Mouse (Mus musculus) mesoderm, embryonic 11.5 days (tissue): Measurements from ENCODE around the gene Atp6v0b.
A peak's percentile ranks its signal among the peaks of the same experiment; 100 is the strongest.

Source experiments
- DNase-seq: peaks from one replicate; pipeline ENCODE4 v3.0.0-alpha.2; 2012; ENCODE audit warnings: low read depth, low spot score

Gene Atp6v0b

DNA sequence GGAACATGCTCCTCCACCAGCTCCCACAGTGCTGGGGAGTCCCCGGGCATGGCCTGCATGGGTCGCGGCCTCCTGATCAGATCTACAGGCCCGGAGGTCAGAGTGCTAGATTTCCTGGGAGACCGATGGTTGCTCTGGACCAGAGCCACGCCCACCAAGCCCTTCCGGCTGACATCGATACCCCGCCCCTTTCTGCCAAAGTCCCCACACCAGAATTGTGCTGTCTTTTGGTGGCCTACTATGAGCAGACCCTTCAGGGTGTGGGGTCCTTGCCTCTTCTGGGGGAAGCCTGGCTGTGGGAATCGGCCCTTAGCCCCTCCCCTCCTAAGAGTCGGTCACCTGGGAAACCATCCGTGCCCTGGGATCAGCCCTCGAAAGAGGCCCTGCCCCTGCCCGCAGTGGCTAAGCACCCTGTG, 14.7 kb downstream of the Atp6v0b start, which contains the start of gene Ccdc24:
Gene Ccdc24, minus strand, starts transcription at position 87 of the 416 bp plus-strand sequence.
- DNase-seq, result no peak

DNA sequence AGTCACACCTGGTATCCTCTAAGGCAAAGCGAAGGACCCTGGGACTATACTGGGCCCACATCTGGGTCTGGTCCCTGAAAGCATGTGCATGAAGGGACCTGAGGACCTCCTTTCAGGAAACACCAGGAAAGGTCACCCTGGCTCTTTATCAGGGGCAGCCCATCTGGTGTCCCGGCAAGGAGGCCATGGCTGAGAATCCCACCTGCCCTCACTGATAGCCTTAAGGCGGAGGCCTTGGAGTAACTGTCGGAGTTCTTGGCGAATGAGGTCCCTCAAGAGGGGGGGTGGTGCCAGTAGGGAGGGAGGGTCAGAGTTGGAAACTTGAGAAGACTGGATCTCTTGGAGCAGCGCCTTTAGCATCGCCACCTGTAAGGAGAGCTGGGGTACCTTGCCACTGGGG, 15.3 kb downstream of the Atp6v0b start:
- no peak for DNase-seq

DNA sequence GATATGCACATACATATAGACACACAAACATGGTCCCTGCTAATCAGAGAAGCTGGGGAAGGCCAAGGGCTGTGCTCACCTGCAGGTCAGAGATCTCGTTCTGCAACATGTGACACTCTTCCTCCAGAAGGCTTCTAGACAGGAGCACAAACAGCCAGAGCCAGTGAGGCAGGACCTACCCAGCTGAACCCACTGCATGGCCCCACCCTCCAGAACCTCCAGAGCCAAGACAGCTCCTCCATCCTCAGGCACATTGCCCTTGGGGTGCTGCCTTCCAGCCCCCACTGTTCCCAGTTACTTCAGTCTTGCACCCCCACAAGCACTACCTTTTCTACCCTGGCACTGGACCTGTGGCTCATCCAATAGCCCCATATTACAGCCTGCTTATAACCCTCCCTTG, 16.7 kb downstream of the Atp6v0b start:
- no peak for DNase-seq

DNA sequence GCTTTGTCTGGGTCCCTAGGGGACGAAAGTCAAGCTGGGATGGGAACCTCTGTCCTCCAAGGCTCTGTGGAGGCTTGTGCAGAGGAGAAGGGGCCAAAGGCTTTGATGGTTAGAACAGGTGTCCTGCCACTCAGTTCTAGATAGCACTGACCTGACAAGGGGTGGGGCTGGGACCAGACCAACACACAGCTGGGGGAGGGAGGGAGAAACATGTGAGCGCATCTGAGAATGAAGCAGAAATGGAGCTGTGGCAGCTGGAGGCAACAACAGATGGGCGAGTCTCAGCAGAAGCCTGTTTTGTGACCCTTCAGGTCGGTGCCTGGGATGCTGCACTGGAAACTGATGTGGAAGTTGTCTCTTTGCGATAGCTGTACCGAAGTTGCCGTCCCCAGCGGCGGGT, 17.8 kb downstream of the Atp6v0b start:
- DNase-seq, result no peak

DNA sequence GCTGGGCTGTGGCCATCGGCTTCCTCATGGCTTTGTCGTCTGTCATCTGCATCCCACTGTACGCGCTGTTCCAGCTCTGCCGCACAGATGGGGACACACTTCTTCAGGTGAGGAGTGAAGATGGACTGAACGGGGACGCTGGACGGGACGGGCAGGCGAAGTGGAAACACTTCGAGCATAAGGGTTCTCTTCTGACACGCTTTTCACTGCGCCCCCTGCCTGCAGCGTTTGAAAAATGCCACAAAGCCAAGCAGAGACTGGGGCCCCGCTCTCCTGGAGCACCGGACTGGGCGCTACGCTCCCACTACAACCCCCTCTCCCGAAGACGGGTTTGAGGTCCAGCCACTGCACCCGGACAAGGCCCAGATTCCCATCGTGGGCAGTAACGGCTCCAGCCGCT, 19.3 kb downstream of the Atp6v0b start:
- DNase-seq, result peak; percentile 70

DNA sequence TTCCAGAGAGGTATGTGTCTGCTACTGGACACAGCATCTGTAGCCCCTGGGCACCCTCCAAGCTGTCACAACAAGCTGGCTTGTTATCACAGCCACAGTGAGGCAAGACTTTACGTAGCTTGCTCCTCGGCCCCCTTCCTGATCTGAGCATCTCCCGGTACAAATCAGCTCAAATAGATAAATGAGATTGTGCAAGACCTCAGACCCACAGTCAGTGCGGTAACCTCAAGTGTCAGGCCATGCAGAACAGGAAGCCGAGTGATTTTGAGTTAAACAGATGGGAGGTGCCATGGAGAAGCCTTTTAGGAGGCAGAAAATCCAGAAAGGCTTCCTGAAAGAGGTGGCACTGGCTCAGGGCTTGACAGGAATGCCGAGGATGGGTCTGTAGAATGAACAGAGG, 20.1 kb downstream of the Atp6v0b start:
- no peak for DNase-seq

DNA sequence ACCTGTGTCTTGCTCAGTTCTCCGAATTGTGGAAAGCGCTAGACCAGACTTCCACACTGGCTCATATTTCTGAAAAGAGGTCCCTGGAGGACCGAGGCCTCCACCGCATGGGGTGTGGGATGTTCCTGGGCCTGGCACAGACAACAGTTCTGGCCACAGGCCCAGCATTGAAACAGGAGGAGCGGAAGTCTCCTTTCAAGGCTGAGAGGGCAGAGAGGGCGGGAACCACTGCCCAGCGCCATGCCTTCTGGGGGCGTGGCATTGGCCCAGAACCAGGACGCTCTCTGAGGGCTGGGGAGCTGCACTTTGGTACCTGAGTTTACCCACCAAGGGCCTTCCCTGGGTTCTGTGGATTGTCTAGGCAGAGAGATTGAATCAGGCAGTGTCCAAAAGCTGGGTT, 21.1 kb downstream of the Atp6v0b start:
- no peak for DNase-seq

DNA sequence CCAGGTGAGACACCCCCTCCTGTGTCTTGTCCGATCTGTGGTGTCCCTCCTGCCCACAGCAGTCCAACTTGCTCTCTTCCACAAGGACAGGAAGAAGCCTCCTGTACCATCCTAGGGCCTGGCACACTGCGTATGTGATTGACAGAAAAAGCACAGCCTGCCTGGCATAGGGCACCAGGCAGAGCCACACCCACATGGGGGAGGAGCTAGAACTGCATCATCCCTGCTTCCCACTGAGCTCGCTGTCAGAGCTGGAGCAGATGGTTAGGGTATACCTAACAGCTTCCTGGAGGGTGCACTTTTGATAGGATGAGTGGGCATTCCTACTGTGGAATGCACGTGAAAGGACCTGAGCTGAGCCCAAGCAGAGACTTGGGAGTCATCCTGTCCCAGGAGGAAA, 24.3 kb downstream of the Atp6v0b start:
- DNase-seq, result no peak

DNA sequence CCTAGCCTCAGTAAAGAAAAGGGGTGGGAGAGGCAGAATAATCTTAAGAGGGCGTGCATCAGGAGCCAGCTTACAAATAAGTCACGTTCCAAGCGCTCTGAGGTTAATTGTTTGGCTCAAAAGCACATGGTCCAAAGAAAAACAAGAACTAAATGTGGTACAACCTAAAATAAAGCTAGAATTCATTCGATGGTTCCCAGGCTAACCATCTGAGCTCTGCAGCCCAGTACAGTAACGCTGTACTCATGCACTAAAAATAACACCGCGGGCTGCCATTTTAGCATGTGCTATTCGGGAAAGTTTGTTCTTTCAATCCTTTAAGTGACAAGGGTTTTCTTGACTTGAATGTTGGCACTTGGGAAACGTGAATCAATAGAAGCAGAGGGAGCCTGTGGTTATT, 26.6 kb downstream of the Atp6v0b start:
- no peak for DNase-seq

DNA sequence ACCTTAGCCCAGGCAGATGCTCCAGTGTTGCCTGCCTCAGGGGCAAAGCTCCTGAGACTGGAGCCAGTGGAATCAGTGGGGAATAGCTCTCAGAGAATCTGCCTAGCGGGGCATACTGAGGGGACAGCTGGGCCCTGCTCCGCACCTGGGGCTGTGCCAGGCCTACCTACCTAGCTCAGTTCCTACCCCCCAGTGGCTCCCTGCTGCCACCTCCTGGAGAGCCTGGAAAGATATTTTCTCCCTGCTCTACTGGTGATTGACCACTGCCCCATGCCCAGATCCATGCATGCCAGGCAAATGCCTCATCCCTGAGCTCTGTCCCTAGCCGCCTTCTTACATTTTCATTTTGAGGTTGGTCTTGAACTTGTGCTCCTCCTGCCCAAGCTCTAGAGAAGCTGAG, 28.3 kb downstream of the Atp6v0b start:
- DNase-seq, result no peak

DNA sequence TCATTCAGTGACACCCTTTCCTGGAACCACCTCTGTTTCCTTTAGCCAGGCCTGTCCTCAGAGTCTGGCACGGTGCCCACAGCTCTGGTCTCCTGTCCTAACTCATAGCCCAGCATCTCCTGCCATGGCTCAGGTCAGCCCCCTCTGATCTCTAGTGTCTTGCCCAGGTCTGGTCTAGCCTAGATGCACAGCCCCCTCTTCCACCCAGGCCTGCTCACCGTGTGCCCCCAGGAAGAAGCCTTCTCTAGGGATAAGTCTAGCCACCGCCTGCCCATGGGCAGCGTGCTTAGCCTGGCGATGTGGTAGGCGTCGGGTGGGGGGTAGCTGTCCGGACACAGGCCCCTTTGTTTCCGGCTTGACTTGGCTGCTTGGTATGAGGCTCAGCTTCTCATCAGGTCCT, 32.0 kb downstream of the Atp6v0b start:
- DNase-seq, result no peak

DNA sequence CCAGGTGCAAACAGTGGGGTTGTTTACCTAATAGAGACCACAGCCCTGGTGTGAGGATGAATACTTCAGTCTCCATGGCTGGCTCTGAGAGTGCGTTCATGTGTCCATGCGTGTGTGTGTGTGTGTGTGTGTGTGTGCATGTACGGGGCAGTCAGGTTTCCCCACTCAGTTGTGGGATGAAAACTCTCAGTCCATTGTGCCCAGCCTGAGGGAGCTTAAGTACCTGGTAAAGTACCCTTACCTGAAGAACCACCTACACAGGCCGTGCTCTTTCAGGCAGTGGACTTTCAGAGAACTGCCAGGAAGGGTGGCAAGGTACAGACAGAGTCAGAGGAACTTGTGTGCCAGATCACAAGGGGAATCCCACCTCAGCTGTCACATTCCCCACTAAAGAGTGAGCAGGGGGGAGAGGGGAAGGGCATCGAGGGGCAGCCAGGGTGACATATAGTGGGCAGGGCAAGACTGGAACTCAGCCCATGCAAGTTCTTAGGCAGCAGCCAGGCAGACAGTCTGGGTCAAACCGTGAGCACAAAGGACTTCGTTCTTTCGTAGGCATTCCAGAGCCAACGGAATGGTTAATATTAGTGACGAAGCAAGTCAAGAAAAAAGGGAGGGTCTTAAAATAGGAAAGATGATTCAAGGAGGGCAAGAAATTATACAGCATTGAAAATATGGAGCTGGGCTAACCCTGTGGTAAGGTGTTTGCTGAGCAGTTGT, 34.8 kb downstream of the Atp6v0b start:
- DNase-seq, result no peak

DNA sequence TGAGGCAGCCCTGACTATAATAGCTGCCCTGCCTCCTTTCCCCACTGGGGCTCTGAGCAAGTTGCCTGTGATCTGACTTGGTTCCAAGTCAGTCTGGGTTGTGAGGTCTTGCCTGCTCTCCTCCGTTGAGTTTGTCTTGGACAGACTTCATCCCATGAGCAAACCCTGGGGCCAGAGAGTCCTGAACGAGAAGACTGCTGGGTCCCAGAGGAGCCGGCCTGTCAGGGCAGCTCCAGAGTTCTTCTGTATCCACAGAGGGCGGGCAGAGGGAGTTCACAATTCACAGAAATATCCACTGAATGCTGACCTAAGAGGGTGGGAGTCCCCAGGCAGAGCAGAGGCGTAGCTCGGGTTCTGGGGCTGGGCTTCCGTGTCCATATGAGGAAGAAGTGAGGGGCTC, 36.3 kb downstream of the Atp6v0b start:
- DNase-seq, result no peak

DNA sequence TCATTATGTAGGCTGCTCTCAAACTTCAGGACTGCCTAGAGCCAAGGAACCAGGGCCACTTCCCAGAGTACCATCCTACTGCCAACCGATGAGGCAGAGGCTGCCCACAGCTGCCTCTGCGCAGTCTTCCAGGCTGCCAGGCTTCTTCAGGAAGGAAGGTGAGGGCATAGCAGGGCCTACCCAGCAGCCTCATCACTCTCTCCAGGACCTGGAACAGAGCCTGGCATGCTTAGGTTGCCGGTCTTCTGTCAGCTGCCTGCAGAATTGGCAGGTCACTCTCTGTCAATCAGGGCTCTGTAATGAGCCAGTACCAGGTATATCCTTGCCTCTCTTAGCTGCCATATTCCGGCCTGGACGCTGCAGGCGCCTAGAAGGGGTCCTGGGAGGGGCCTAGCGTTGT, 37.0 kb downstream of the Atp6v0b start:
- DNase-seq, result no peak

DNA sequence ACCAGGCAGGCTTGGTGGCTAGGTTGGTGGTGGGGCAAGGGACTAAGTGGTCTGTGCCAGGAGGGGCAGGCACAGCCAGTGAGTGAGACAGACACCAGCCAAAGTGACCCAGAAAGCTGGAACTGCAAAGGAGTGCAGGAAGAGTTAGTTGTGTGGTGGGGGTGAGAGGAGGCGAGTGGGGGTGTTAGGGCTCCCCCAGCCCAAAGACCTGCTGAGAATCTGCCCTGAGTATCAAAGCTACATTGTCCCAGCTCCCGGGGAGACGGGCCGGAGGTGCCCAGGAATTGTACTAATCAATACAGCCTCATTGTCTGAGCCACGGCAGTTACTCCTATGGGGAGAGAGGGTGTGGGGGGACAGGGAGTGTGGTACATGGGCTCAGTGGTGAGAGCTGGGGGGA, 37.6 kb downstream of the Atp6v0b start:
- DNase-seq, result no peak

DNA sequence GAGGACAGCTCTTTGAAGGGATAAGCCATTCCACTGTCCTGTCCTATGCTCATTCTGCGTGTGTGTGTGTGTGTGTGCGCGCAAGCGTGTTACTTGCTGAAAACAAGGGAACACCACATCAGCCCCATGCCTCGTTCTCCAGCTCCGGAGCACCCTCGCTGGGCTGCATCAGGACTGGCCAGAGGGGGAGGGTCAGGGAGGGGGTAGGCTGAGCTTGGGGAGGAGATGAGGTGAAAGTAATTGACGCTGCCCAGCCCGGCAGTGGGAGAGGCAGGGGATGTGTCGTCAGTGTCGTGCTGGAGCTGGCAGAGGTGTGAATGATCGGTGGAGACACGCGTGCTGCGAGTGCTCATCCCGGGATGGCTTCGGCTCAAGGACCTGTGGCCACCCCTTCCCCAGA, 38.1 kb downstream of the Atp6v0b start:
- no peak for DNase-seq

DNA sequence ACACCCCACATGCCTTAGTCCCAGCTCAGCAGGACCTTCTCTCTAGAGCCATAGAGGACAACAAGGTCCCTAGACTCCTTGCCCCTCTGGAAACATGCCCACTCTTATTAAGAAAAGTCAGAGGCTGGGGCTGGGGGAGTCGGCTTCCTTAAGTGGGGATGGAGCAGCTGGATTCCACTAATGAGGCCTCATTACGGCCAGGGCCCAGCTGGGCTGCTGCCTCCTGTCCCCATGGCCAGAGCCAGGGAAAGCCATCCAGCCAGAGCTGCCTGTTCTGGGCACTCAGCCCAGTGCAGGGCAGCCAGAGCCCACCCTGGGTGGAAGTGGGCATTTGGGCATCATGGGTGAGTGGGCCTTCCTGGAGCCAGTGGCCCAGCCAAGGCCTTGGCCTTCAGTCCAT, 40.1 kb downstream of the Atp6v0b start:
- no peak for DNase-seq

DNA sequence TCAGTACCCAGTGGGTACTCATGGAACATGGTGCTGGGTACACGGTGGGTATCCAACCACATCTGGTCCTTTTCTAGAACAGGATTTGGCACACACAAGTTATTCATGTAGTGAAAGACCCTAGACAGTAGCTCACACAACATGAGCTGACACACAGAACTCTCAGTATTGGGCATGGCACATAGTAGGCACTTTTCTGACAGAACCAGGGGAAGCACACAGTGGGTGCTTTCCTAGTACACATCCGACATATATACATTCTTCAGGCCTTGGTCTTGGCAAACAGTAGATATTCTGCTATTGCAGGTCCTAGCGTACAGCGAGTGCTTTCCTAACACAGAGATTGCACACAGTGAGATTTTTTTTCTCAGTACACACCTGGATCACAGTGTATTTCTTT, 40.9 kb downstream of the Atp6v0b start:
- DNase-seq, result no peak

DNA sequence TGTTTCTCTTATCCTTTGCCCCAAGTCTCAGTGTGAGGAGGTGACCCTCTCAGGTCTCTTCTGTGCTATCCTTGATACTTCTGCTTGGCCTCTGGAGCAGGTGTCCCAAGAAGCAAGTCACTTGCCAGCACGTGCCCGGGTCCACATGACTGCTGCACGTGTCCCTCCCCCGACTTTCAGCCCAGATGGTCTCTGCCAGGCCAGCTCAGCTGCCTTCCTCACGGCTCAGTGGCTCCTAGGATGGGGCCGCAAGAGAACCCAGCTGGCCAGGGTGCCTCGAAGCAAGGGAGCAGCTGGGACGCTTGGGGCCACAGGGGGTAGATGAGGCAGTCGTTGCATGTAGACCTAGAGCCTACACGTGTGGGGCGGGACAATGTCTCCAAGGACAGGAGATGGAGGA, 41.8 kb downstream of the Atp6v0b start:
- DNase-seq, result no peak

DNA sequence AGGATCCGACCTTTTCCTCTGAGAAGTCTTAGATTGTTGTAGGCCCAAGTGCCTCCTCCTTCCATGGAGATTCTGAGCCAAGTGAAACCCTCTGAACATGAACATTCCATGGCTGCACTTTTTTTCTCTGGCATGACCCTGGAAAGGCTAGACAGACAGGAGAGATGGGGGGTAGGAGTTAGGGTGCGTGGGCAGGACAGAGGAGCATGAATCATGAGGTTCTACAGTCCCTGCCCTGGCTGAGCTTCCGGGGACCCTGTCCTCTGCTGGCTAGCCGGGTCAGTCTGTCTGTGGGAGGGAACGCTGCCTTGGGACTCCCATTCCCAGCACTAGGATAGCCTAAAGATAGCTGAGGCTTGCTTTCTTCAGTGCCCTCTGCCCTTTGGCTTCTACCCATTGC, 42.7 kb downstream of the Atp6v0b start:
- no peak for DNase-seq

DNA sequence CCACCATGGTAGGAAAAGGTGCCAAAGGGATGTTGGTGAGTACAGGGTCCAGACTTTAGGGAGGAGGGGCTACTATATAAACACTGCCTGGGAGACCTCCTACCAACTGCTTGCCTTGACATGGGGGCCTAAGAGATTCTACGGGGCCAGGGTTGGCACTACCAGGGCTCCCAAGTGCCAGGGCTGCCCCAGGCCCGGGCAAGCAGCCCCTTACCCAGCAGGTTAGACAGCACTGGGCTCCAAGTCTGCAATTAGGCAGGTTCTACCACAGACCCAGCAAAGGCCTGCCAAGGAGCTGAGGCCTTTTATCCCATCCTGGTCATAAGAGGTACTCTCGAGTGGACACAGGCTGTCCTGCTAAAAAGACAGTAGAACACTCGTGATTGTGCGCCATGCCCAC, 44.0 kb downstream of the Atp6v0b start:
- no peak for DNase-seq

DNA sequence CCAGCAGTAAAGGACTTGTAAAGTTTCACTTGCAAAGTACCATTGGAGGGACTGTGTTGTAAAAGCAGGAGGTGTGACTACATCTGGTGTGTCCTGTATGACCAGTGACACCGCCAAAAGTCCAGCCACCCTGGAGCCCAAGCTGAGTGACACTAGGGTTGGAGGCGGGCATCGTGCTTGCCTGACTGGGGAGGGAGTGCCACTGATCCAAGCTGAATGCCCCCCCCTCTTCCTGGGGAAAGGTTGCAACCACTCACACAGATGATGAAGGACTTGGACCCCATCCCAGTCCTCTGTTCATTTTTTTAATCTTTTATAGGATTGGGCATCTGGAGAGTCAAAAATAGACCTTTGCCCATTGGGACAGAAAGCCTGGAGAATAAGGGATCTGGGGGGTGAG, 45.6 kb downstream of the Atp6v0b start:
- DNase-seq, result no peak

DNA sequence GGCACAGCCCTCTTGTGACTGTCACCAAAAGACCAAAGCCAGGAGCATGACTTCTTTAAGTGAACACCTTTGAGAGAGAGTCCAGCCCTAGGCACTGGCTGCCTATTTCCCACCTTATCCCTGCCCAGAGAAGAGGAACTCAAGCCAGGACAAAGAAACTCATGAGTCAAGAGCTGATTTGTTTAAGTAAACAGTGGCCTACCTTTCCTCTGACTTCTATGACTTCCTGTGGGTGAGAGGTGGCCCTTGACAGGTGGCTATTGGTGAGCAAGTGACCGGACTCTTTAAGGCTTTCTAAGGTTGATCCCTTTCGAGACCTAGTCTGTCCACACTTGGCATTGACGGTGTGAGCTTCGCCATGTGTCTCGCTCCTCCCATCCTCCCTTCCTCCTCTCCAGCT, 46.3 kb downstream of the Atp6v0b start:
- no peak for DNase-seq

DNA sequence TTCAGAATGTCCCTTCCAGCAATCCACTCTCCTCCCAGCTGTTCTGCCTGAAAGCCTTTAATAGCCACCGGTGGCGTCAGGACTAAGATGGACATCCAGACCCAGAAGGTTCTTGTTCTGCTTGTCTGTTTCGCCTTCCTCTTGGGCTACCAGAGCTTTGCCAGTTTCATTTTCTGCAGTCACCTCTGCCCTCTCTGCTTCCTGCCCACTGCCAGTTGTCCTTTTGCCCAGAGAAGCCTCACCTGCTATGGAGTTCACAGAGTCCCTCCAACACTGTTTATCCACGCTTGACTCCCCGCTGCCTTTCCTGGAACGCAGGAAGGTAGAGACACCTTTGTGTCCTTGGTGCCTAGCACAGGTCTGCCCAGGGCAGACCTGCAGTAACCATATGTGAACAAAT, 47.8 kb downstream of the Atp6v0b start:
- DNase-seq, result no peak
